Mouse (Mus musculus) brain, embryonic 14.5 days (tissue): ENCODE data around the gene Vps13c. TPM values are rescaled to one million over a fixed set of nuclear protein-coding genes. Genes with fewer than 3 reads are reported as not detected.

ENCODE experiments used
- DNase-seq: peaks from one replicate; pipeline ENCODE4 v3.0.0-alpha.2; 2011; ENCODE audit warnings: low read depth
- CTCF ChIP-seq: fragments of 200-500 bp; IDR thresholded peaks from 2 replicates; pipeline ENCODE4 v1.5.1; 2012; ENCODE audit warnings: inconsistent platforms, mild to moderate bottlenecking, moderate library complexity, borderline replicate concordance; ENCODE audit not compliant: insufficient read depth, insufficient read length; ENCODE audit errors: extremely low read depth
- POLR2A ChIP-seq: fragments of 200-500 bp; IDR thresholded peaks from 2 replicates; pipeline ENCODE4 v1.6.1; 2012; ENCODE audit warnings: mild to moderate bottlenecking, inconsistent platforms, borderline replicate concordance; ENCODE audit not compliant: poor library complexity, insufficient read depth, insufficient read length, severe bottlenecking; ENCODE audit errors: extremely low read depth
- polyA plus RNA-seq: library from polyadenylated mRNA; depleted of rRNA; stranded (reverse); fragments of >200 nt; gene quantifications from 2 replicates; pipeline ENCODE4 v1.2.3, GENCODE M21; 2012; rRNA removed

Gene Vps13c
- polyA plus RNA-seq, 1 experiment, result 20.7 TPM

DNA sequence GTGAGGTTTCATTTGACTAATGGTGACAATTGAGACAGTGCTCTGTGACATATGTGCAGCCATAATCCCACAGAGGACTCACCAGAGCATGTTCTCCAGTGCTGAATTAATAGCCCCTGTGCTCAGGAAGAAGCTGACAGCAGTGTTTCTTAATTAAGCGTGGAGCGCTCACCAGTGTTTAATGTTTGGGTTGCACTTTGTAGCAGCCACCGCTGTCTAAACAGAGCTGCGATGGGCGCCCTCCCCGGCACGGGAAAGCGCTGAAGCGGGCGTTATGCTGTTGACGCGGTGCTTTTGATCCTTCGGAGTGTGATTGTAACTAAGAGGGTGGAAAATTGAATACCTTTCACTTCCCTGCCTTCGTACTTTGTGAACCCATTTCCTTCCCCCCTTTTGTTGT lies 125.7 kb downstream of the Vps13c start:
- TF ChIP-seq CTCF (no peak), POLR2A (no peak)
- peak; percentile 82 for DNase-seq

- TF ChIP-seq CTCF (no peak), POLR2A (no peak)
- DNase-seq, result no peak
These were observed 126.8 kb downstream of the Vps13c start for GRCm38 (mm10) chr9:67967011-67967410.

- peak; percentile 66; the same call in 1 of the 2 replicates for TF ChIP-seq CTCF
- no peak for TF ChIP-seq POLR2A
- peak; percentile 84 for DNase-seq
These were observed 133.3 kb downstream of the Vps13c start for GRCm38 (mm10) chr9:67973451-67973850.

- no peak for DNase-seq
- TF ChIP-seq POLR2A (no peak), CTCF (no peak)
These were observed 135.3 kb downstream of the Vps13c start for GRCm38 (mm10) chr9:67975491-67975890.

- no peak for TF ChIP-seq POLR2A
- no peak for TF ChIP-seq CTCF
- DNase-seq, result no peak
These were observed 166.4 kb downstream of the Vps13c start for GRCm38 (mm10) chr9:68006566-68006965.

DNA sequence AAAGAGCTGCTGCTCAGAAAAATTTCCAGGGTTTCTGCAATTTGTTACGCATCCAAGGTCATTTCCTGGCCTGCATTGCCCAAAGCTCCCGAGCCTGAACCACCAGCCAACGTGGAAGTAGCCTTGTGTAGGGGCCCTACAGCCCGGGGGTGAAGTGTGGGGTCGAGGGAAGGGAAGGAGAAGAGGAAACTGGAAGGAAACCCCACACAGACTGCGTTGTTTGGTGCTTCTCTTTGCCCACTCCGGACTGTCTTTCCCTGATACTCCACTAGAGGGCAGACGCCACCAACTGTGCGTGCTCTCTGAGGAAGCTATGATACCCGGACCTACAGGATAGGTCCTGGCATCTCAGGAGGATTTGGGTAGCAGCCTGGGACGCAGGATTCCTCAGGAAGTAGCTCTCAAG lies 174.8 kb downstream of the Vps13c start:
- peak; percentile 97 for TF ChIP-seq CTCF
- TF ChIP-seq POLR2A, result no peak
- DNase-seq, result peak; percentile 77

GRCm38 (mm10) chr9:68016255-68016954 lies 176.2 kb downstream of the Vps13c start:
- DNase-seq, result peak; percentile 88
- TF ChIP-seq POLR2A (no peak), CTCF (peak; percentile 88)

DNA sequence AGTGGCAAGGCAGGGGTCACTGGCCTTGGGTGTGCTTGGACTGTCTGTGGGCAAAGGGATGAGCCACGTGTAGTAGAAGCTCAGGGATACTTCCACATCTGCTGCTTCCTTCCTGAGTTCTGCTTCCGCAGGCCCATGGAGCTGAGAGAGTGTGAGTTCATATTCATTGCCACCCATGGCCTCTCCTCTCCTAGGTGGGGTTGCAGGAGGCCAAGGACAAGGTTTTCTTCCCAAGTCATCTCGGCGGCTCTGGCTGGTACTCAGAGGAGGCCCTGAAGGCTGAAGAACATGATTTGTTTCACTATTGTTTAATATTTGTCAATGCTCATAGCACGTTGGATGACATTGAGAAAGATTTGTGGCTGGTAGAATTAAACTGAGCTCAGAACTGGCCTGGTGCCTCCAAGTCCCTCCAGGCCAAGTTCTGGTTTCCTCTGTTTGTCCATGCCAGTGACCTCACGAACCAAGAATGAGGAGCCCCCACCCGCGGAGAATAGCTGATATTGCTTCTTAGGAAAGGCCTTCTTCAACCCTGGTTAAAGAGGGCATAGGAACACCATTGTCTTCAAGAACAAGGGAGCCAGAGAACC lies 180.7 kb downstream of the Vps13c start:
- TF ChIP-seq POLR2A (no peak), CTCF (no peak)
- no peak for DNase-seq

- no peak for TF ChIP-seq CTCF
- no peak for DNase-seq
These were observed 182.3 kb downstream of the Vps13c start for GRCm38 (mm10) chr9:68022311-68023043.

- no peak for TF ChIP-seq POLR2A
These were observed 188.4 kb downstream of the Vps13c start for GRCm38 (mm10) chr9:68028631-68029030.

DNA sequence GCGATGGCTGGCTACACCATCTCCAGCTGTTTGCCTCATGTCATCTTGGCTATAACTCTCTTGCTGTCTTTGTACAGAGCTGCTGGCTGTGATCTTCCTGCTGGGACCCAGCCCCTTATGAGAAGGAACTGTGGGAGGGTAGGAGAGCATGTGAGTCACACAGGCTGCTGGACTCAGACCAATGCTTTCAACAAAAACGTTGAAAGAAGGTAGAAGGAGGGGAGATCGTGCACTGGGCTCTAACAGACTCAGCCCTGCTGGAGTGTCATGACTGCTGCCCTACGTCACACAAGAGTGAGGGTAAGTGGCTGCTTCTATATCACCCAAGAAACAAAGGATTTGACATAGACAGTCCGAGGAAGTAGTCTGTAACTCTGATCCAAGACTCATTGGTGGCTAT lies 193.6 kb downstream of the Vps13c start:
- TF ChIP-seq CTCF (no peak), POLR2A (no peak)

More at GRCm38 (mm10) chr9:68028631-68029030, 188.4 kb downstream of the Vps13c start:
- DNase-seq, result no peak

More for the DNA sequence above, 193.6 kb downstream of the Vps13c start:
- peak; percentile 13 for DNase-seq

Other genes with a start within 250 kb of the Vps13c start
- gene C2cd4b, start 81.0 kb upstream of the Vps13c start, polyA plus RNA-seq, result 0.53 and 1.2 TPM in 2 replicates
- gene C2cd4a, start 8.1 kb upstream of the Vps13c start, polyA plus RNA-seq, result 0.42 and 0.52 TPM in 2 replicates